Mouse (Mus musculus) testis, adult 2 months (tissue): ENCODE measurements around the gene Csad. TPM values are rescaled to one million over a fixed set of nuclear protein-coding genes. Genes with fewer than 3 reads are reported as not detected.
A peak's percentile ranks its signal among the peaks of the same experiment; 100 is the strongest.

ENCODE experiments used
- H3K27ac ChIP-seq: fragments of 200-500 bp; 2 replicates; pipeline ENCODE4 v1.5.1; 2012; ENCODE audit warnings: low read depth, low read length; ENCODE audit not compliant: control insufficient read depth, insufficient read depth
- H3K27me3 ChIP-seq: fragments of 200-500 bp; 2 replicates; pipeline ENCODE4 v1.6.1; 2012; ENCODE audit warnings: mild to moderate bottlenecking, low read length, moderate library complexity; ENCODE audit not compliant: control insufficient read depth, insufficient read depth
- H3K36me3 ChIP-seq: fragments of 200-500 bp; 2 replicates; pipeline ENCODE4 v1.6.1; 2012; ENCODE audit warnings: mild to moderate bottlenecking, low read length; ENCODE audit not compliant: control insufficient read depth, insufficient read depth
- H3K4me1 ChIP-seq: fragments of 200-500 bp; 2 replicates; pipeline ENCODE4 v1.6.1; 2012; ENCODE audit warnings: low read length; ENCODE audit not compliant: control insufficient read depth, insufficient read depth
- H3K4me3 ChIP-seq: fragments of 200-500 bp; 2 replicates; pipeline ENCODE4 v1.5.1; 2012; ENCODE audit warnings: low read depth, mild to moderate bottlenecking, low read length, moderate library complexity, mixed read lengths; ENCODE audit not compliant: control insufficient read depth
- CTCF ChIP-seq: fragments of 200-500 bp; IDR thresholded peaks from 2 replicates; pipeline ENCODE4 v1.5.1; 2012; ENCODE audit warnings: low read depth, mild to moderate bottlenecking, inconsistent platforms, low read length, moderate library complexity; ENCODE audit not compliant: control insufficient read depth, insufficient read depth, insufficient replicate concordance
- POLR2A ChIP-seq: fragments of 200-500 bp; IDR thresholded peaks from 2 replicates; pipeline ENCODE4 v1.6.1; 2012; ENCODE audit warnings: low read depth, mild to moderate bottlenecking, inconsistent platforms, low read length, moderate library complexity; ENCODE audit not compliant: control insufficient read depth
- polyA plus RNA-seq: library from polyadenylated mRNA; depleted of rRNA; stranded (reverse); fragments of >200 nt; gene quantifications from 2 replicates; pipeline ENCODE4 v1.2.3, GENCODE M21; 2012

Gene Csad
- polyA plus RNA-seq, 1 experiment = 23.1 TPM

DNA sequence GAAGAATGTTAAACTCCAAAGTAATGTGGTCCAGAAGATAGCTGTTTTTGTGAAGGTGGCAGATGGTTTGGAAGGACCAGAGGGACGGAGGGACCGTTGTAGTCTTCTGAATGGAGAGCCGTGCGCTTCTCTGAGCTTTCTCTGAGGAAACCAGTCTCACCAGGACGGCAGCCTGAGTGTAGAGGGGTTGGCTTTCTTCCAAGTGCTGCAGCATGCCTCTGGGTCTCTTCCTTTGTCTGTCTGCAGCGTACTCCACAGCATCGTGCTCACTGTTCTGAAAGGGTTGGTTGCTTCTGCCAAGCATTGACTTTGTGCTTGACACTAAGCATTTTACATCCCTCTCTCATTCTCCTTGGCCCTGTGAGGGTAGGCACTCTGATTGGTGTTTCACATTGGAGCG, 1.3 kb upstream of the Csad start:
- Histone ChIP-seq H3K27me3 (no peaks in the 10 kb centered on the region), H3K4me1 (peaks cover 13% of the 10 kb centered on the region), H3K36me3 (no peaks in the 10 kb centered on the region), H3K27ac (no peak overlapping the region), H3K4me3 (no peak overlapping the region)
- TF ChIP-seq CTCF (no peak), POLR2A (no peak)

DNA sequence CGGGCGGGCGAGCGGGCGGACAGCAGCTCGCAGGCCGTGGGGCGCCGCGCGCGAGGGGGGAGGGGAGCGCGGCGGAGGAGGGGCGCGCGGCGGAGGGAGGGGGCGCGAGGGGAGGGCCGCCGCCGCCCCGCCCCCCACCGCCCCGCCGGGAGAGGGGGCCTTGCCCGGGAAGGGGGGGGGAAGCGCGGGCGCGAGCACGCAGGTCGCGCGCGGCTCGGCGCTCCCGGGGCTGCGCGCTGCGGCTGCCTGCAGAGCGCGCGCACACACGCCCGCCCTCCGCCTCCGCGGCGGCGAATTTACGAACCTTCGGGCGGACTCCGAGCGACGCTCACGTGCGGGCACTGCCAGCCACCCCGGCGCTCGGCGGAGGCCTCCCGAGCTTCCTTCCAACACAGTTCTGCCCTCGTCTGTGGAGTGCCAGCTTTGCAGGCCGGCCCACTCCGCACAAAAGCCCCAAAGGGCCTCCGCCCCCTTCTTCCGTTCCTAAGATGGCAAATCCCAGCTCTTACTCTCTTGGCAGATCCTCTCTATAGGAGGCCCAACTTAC, 616 bp downstream of the Csad start:
- TF ChIP-seq POLR2A (0 out of 2 replicates have a peak, but pooled peaks have one; percentile 13), CTCF (no peak)
- peaks cover 13% of the 10 kb centered on the region for H3K4me1 ChIP-seq
- H3K36me3 ChIP-seq = no peaks in the 10 kb centered on the region
- H3K27me3 ChIP-seq = no peaks in the 10 kb centered on the region
- peak overlapping the region; percentile 89 for H3K27ac ChIP-seq
- H3K4me3 ChIP-seq = peak overlapping the region; percentile 94

DNA sequence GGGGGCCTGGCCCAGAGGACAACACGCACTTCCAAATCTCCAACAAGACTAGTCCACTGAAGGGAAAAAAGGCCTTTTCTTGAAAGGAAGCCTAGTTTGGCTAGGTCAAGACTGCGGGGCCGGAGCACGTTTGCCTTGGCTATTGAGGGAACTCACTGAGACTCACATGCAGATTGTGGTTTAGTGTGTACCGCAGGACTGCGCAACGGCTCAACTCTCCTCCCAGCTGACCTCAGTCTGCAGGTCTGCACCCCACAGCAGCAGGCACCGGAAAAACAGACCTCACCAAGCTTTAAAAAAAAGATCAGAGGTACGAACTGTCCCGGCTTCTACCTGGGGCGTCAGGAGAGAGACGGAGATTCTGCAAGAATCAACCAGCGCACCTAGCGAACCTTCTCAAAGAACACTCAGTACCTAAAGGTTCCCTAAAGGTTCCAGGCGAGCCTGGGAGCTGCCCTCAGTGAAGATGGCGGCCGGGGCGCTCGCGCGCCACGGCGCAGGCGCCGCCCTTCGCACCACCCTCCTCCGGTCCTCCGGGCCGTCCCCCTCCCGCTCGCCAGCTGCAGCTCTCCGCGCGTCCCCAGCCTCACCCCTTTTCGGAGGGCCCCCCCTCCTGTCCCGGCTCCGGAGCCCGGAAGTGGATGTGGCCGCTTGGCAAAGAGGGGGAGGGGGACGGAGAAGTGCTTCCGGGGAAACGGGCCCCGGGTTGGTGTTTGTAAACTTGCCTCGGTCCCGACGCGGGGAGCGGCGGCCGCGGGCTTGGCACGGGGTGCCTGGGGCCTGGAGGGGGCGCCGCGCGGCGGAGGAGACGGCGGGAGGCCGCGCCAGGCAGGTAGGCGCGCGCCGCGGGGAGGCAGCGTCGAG, 1.3 kb downstream of the Csad start, which contains the start of gene Zfp740:
TSS of gene Zfp740 (plus strand) at position 279 of the 864 bp plus-strand sequence.
- H3K27ac ChIP-seq = peak within 1 kb of the TSS; percentile 89
- no peaks in the 10 kb centered on the region for H3K36me3 ChIP-seq
- TF ChIP-seq CTCF (no peak), POLR2A (peak; percentile 13; the same call in 1 of the 2 replicates)
- peaks cover 13% of the 10 kb centered on the region for H3K4me1 ChIP-seq
- H3K27me3 ChIP-seq = no peaks in the 10 kb centered on the region
- peak within 1 kb of the TSS; percentile 94 for H3K4me3 ChIP-seq

DNA sequence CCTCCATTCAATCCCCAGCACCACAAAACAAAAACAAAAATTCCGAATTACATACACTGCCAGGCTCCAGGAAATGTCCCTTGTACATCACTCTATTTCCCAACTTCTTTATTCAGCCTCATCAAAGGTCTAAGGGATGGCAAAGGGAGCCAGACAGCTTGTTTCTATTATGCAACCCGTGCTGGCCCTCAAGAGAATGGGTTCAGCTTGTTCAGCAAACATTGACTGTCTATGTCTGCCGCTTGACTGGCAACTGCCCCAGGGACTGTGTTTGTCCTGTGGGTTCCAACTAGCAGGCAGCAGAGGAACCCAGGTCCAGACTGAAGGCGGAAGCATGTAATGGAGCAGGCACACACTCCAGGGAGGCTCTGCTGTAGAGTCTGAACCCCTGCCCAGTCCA, 5.7 kb downstream of the Csad start:
- no peaks in the 10 kb centered on the region for H3K27me3 ChIP-seq
- no peaks in the 10 kb centered on the region for H3K36me3 ChIP-seq
- H3K4me3 ChIP-seq = no peak overlapping the region
- no peak for TF ChIP-seq POLR2A
- TF ChIP-seq CTCF = no peak
- H3K27ac ChIP-seq = no peak overlapping the region
- H3K4me1 ChIP-seq = peaks cover 4% of the 10 kb centered on the region; the same call in 1 of the 2 replicates

DNA sequence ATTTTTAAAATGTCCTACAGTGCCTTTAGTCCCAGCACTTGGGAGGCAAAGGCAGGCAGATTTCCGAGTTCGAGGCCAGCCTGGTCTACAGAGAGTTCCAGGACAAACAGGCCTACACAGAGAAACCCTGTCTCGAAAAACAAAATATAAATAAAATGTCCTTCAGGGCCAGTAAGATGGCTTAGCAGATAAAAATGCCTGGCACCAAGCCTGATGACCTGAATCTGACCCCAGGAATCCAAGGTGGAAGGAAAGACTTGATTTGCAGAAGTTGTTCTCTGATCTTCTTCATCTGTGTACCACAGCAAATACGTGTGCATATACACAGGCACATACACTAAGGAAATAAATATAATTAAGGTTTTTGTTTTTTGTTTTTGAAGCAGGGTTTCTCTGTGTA, 9.2 kb downstream of the Csad start:
- Histone ChIP-seq H3K4me3 (no peak overlapping the region), H3K27me3 (no peaks in the 10 kb centered on the region), H3K4me1 (no peaks in the 10 kb centered on the region), H3K36me3 (no peaks in the 10 kb centered on the region), H3K27ac (no peak overlapping the region)
- TF ChIP-seq POLR2A (no peak), CTCF (no peak)

DNA sequence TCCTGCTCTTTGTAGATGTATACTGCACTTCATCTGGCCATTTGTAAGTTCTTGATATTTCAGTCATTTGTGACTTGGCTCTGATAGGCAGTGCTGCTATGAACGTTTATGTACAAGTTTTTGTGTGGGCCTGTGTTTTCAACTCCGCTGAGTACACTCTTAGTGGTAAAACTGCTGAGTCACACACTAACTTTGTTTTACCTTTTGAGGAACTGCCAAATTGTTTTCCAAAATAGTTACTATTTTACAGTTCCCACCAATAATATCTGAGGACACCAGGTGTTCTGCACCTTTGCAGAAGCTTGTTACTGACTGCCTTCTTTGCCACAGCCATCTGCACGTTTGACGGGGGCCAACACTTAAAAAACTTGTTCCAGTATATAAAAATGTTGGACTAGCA, 10.1 kb downstream of the Csad start:
- no peak overlapping the region for H3K4me3 ChIP-seq
- TF ChIP-seq CTCF = no peak
- TF ChIP-seq POLR2A = no peak
- no peaks in the 10 kb centered on the region for H3K27me3 ChIP-seq
- H3K4me1 ChIP-seq = no peaks in the 10 kb centered on the region
- H3K27ac ChIP-seq = no peak overlapping the region
- H3K36me3 ChIP-seq = no peaks in the 10 kb centered on the region

DNA sequence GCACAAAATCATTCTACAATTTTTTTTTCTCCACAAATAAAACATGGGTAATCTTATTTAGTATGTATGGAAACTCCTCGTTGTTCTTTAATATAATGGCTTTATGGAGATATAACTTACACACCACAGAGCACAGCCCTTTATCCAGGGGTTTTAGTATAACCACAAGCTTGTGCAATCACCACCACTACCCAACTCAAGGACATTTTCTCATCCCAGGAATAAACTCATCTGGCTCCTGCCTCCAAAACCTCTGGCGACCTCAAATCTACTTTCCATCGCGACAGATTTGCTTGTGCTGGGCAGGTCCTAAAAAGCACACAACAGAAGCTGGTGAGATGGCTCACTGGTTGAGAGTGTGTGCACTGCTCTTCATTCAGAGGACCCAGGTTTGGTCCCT, 10.9 kb downstream of the Csad start:
- Histone ChIP-seq H3K4me3 (no peak overlapping the region), H3K27me3 (no peaks in the 10 kb centered on the region), H3K27ac (no peak overlapping the region), H3K4me1 (no peaks in the 10 kb centered on the region), H3K36me3 (no peaks in the 10 kb centered on the region)
- no peak for TF ChIP-seq CTCF
- no peak for TF ChIP-seq POLR2A
